Mouse (Mus musculus): Measurements from ENCODE around the gene Gna15. TPM values are rescaled to one million over a fixed set of nuclear protein-coding genes. Genes with fewer than 3 reads are reported as not detected.

Gene Gna15
- polyA plus RNA-seq, 1 experiment from 2014 or later = 0.90 TPM

DNA sequence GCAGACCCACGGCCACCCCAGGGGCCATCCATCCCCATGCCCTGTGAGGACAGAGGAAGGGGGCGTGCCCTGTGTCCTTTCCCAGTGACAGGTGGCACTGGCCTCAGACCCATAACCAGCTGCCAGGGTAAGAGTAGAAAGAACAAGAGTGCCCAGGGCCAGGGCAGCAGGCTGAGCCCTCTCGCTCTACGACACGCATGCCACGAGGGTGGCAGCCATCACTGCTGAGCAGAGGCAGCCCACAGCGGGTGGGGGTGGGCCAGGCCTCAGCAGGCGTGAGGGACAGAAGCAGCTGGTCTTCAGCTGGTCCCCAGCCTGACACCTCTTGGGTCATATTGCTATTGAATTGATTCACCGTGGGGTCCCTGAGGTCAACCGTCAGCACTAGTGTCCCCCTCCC, 37.5 kb downstream of the Gna15 start:
- no peak overlapping the region for H3K4me3 ChIP-seq (ENCODE audit: low read depth, low read length)
- H3K27ac ChIP-seq (ENCODE audit: low read depth, low read length) = no peak overlapping the region
- no peaks in the 10 kb centered on the region for H3K9me3 ChIP-seq (replicated peaks; ENCODE audit: control insufficient read depth, low read length)
- no peak overlapping the region for H3K9ac ChIP-seq (ENCODE audit: low read length)
- H3K4me2 ChIP-seq (ENCODE audit: low read length) = no peak overlapping the region
- no peak for DNase-seq (ENCODE audit: low spot score)
- no peak for ATAC-seq
- no peaks in the 10 kb centered on the region for H3K27me3 ChIP-seq (replicated peaks; ENCODE audit: control insufficient read depth, insufficient read depth, low read length)
- peaks cover 55% of the 10 kb centered on the region for H3K36me3 ChIP-seq (ENCODE audit: control insufficient read depth, insufficient read depth, low read length)
- WGBS = 91% methylated on average over 10 of the region's 10 CpGs
- peaks cover 10% of the 10 kb centered on the region; the same call in 1 of the 2 replicates for H3K4me1 ChIP-seq (ENCODE audit: control insufficient read depth, insufficient read depth, low read length)

GRCm38 (mm10) chr10:81485479-81486018, 38.5 kb downstream of the Gna15 start:
- ATAC-seq (no peak), DNase-seq (ENCODE audit: low spot score) (no peak)
- H3K4me1 ChIP-seq (ENCODE audit: control insufficient read depth, insufficient read depth, low read length) = peaks cover 14% of the 10 kb centered on the region; the same call in 1 of the 2 replicates
- no peaks in the 10 kb centered on the region for H3K27me3 ChIP-seq (replicated peaks; ENCODE audit: control insufficient read depth, insufficient read depth, low read length)
- H3K9me3 ChIP-seq (replicated peaks; ENCODE audit: control insufficient read depth, low read length) = no peaks in the 10 kb centered on the region
- no peak overlapping the region for H3K4me3 ChIP-seq (ENCODE audit: low read depth, low read length)
- no peak overlapping the region for H3K4me2 ChIP-seq (ENCODE audit: low read length)
- no peak overlapping the region for H3K27ac ChIP-seq (ENCODE audit: low read depth, low read length)
- WGBS = 76% methylated on average over 7 of the region's 7 CpGs
- no peak overlapping the region for H3K9ac ChIP-seq (ENCODE audit: low read length)
- peaks cover 45% of the 10 kb centered on the region for H3K36me3 ChIP-seq (ENCODE audit: control insufficient read depth, insufficient read depth, low read length)

DNA sequence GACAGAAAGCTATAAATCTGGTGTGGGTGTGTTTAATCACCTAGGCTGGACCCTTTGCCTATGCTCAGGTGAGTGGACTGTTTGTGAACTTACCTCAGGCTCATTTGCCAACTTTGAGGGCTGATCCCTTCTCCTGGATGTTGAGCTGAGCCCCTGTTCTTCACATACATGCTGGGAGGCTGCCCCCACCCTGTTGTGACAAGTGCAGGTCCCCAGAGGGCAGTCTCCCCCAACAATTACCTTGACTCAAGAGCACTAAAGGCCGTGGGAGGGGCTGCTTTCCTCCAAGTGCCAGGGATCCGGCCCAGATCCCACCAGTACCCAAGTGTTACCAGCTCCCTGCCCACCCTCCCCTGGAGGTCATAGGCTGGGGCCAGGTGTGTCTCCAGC, 39.0 kb downstream of the Gna15 start:
- ATAC-seq (no peak), DNase-seq (ENCODE audit: low spot score) (no peak)
- Histone ChIP-seq H3K4me2 (ENCODE audit: low read length) (no peak overlapping the region), H3K27me3 (replicated peaks; ENCODE audit: control insufficient read depth, insufficient read depth, low read length) (no peaks in the 10 kb centered on the region), H3K36me3 (ENCODE audit: control insufficient read depth, insufficient read depth, low read length) (peaks cover 40% of the 10 kb centered on the region), H3K4me3 (ENCODE audit: low read depth, low read length) (no peak overlapping the region), H3K4me1 (ENCODE audit: control insufficient read depth, insufficient read depth, low read length) (peaks cover 19% of the 10 kb centered on the region), H3K9me3 (replicated peaks; ENCODE audit: control insufficient read depth, low read length) (no peaks in the 10 kb centered on the region), H3K9ac (ENCODE audit: low read length) (no peak overlapping the region), H3K27ac (ENCODE audit: low read depth, low read length) (no peak overlapping the region)
- WGBS = 29% methylated on average over 2 of the region's 2 CpGs

GRCm38 (mm10) chr10:81484441-81485059, 39.5 kb downstream of the Gna15 start:
- Histone ChIP-seq H3K9me3 (replicated peaks; ENCODE audit: control insufficient read depth, low read length) (no peaks in the 10 kb centered on the region), H3K27ac (ENCODE audit: low read depth, low read length) (peak overlapping the region; percentile 48; the same call in 1 of the 2 replicates), H3K27me3 (replicated peaks; ENCODE audit: control insufficient read depth, insufficient read depth, low read length) (no peaks in the 10 kb centered on the region), H3K4me2 (ENCODE audit: low read length) (no peak overlapping the region), H3K4me3 (ENCODE audit: low read depth, low read length) (no peak overlapping the region), H3K4me1 (ENCODE audit: control insufficient read depth, insufficient read depth, low read length) (peaks cover 22% of the 10 kb centered on the region), H3K36me3 (ENCODE audit: control insufficient read depth, insufficient read depth, low read length) (peaks cover 35% of the 10 kb centered on the region), H3K9ac (ENCODE audit: low read length) (peak overlapping the region; percentile 8; the same call in 1 of the 2 replicates)
- WGBS = 60% methylated on average over 6 of the region's 6 CpGs
- ATAC-seq (no peak), DNase-seq (ENCODE audit: low spot score) (peak; percentile 54)

- Histone ChIP-seq H3K4me2 (ENCODE audit: low read length) (no peak overlapping the region), H3K9ac (ENCODE audit: low read length) (peak overlapping the region; percentile 8; the same call in 1 of the 2 replicates), H3K36me3 (ENCODE audit: control insufficient read depth, insufficient read depth, low read length) (peaks cover 30% of the 10 kb centered on the region), H3K4me1 (ENCODE audit: control insufficient read depth, insufficient read depth, low read length) (peaks cover 22% of the 10 kb centered on the region), H3K4me3 (ENCODE audit: low read depth, low read length) (no peak overlapping the region), H3K9me3 (replicated peaks; ENCODE audit: control insufficient read depth, low read length) (no peaks in the 10 kb centered on the region), H3K27me3 (replicated peaks; ENCODE audit: control insufficient read depth, insufficient read depth, low read length) (no peaks in the 10 kb centered on the region), H3K27ac (ENCODE audit: low read depth, low read length) (peak overlapping the region; percentile 48; the same call in 1 of the 2 replicates)
- 16% methylated on average over 9 of the region's 9 CpGs for WGBS
- DNase-seq (ENCODE audit: low spot score) (peak; percentile 66), ATAC-seq (no peak)
Measured at GRCm38 (mm10) chr10:81483983-81484382, 40.0 kb downstream of the Gna15 start.

- ATAC-seq = peak; percentile 81
- H3K36me3 ChIP-seq (ENCODE audit: control insufficient read depth, insufficient read depth, low read length) = peaks cover 15% of the 10 kb centered on the region
- peak within 1 kb of the TSS; percentile 70 for H3K27ac ChIP-seq (ENCODE audit: low read depth, low read length)
- H3K27me3 ChIP-seq (replicated peaks; ENCODE audit: control insufficient read depth, insufficient read depth, low read length) = no peaks in the 10 kb centered on the region
- peak within 1 kb of the TSS; percentile 60 for H3K4me2 ChIP-seq (ENCODE audit: low read length)
- peaks cover 23% of the 10 kb centered on the region for H3K4me1 ChIP-seq (ENCODE audit: control insufficient read depth, insufficient read depth, low read length)
- no peaks in the 10 kb centered on the region for H3K9me3 ChIP-seq (replicated peaks; ENCODE audit: control insufficient read depth, low read length)
- peak within 1 kb of the TSS; percentile 72 for H3K4me3 ChIP-seq (ENCODE audit: low read depth, low read length)
- peak within 1 kb of the TSS; percentile 85 for H3K9ac ChIP-seq (ENCODE audit: low read length)
- 0% methylated on average over 24 of the region's 36 CpGs for WGBS
- peak; percentile 67 for DNase-seq (ENCODE audit: low spot score)
Measured at GRCm38 (mm10) chr10:81482533-81482889, 41.5 kb downstream of the Gna15 start, which contains the start of gene Celf5. TSS of gene Celf5 (minus strand) at chr10:81482709.

GRCm38 (mm10) chr10:81481605-81482532, 42.2 kb downstream of the Gna15 start:
- DNase-seq (ENCODE audit: low spot score) (peak; percentile 55), ATAC-seq (peak; percentile 45)
- Histone ChIP-seq H3K4me2 (ENCODE audit: low read length) (peak overlapping the region; percentile 60), H3K9me3 (replicated peaks; ENCODE audit: control insufficient read depth, low read length) (no peaks in the 10 kb centered on the region), H3K27ac (ENCODE audit: low read depth, low read length) (peak overlapping the region; percentile 70), H3K4me3 (ENCODE audit: low read depth, low read length) (peak overlapping the region; percentile 72), H3K36me3 (ENCODE audit: control insufficient read depth, insufficient read depth, low read length) (peaks cover 9% of the 10 kb centered on the region), H3K9ac (ENCODE audit: low read length) (peak overlapping the region; percentile 85), H3K27me3 (replicated peaks; ENCODE audit: control insufficient read depth, insufficient read depth, low read length) (no peaks in the 10 kb centered on the region), H3K4me1 (ENCODE audit: control insufficient read depth, insufficient read depth, low read length) (peaks cover 24% of the 10 kb centered on the region)
- 3% methylated on average over 28 of the region's 35 CpGs for WGBS

GRCm38 (mm10) chr10:81474461-81474860, 49.6 kb downstream of the Gna15 start:
- H3K9ac ChIP-seq (ENCODE audit: low read length) = no peak overlapping the region
- DNase-seq (ENCODE audit: low spot score) = no peak
- H3K9me3 ChIP-seq (replicated peaks; ENCODE audit: control insufficient read depth, low read length) = no peaks in the 10 kb centered on the region
- 0 out of 2 replicates have a peak overlapping the region, but pooled peaks have one; percentile 94 for H3K27ac ChIP-seq (ENCODE audit: low read depth, low read length)
- no peak for ATAC-seq
- peaks cover 12% of the 10 kb centered on the region for H3K36me3 ChIP-seq (ENCODE audit: control insufficient read depth, insufficient read depth, low read length)
- no peak overlapping the region for H3K4me2 ChIP-seq (ENCODE audit: low read length)
- WGBS = 83% methylated on average over 10 of the region's 10 CpGs
- H3K27me3 ChIP-seq (replicated peaks; ENCODE audit: control insufficient read depth, insufficient read depth, low read length) = no peaks in the 10 kb centered on the region
- H3K4me1 ChIP-seq (ENCODE audit: control insufficient read depth, insufficient read depth, low read length) = peaks cover 27% of the 10 kb centered on the region
- H3K4me3 ChIP-seq (ENCODE audit: low read depth, low read length) = no peak overlapping the region

All from forebrain, embryonic 14.5 days (tissue).